Mouse (Mus musculus) lung, postnatal 36 days (tissue): ENCODE data around the gene Sprr2d.

Experiments used
- DNase-seq: peaks from one replicate; pipeline ENCODE4 v3.0.0; 2022; ENCODE audit warnings: mixed read lengths

Sprr2d gene

GRCm38 (mm10) chr3:92338840-92339239, at the start of gene Sprr2d:
Gene Sprr2d, plus strand, starts transcription at chr3:92339140.
- no peak for DNase-seq

- no peak for DNase-seq
Measured at GRCm38 (mm10) chr3:92307406-92307805, 31.5 kb upstream of the Sprr2d start.

GRCm38 (mm10) chr3:92316320-92316719, 22.6 kb upstream of the Sprr2d start, which contains the start of gene Sprr2b:
Gene Sprr2b, plus strand, starts transcription at chr3:92316620.
- no peak for DNase-seq

GRCm38 (mm10) chr3:92317384-92317783, 21.6 kb upstream of the Sprr2d start:
- DNase-seq: no peak

- no peak for DNase-seq
Measured at GRCm38 (mm10) chr3:92336278-92336677, 2.7 kb upstream of the Sprr2d start.

DNA sequence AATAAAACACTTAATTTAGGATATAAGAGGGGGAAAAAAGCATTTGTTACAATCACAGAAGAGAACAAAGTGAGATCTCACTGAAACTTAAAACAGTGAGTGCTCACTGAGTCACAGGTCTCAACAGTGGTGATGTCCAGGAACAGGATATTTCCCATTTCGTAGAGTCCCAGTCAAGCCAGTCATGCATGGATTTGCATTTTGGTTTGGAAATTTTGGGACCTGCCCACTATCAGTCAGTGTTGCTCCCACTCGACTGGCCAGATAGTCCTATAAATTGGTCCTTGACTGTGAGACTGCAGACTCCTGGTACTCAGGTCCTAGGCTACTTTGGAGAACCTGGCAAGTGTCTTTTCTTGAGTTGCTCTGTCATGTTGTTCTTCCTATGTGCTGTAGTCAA, 12.9 kb downstream of the Sprr2d start, which contains the start of gene Sprr2e:
Sprr2e (plus strand) TSS at position 301 of the 400 bp plus-strand sequence.
- DNase-seq: no peak

- no peak for DNase-seq
Measured at GRCm38 (mm10) chr3:92361619-92362018, 22.7 kb downstream of the Sprr2d start.

DNA sequence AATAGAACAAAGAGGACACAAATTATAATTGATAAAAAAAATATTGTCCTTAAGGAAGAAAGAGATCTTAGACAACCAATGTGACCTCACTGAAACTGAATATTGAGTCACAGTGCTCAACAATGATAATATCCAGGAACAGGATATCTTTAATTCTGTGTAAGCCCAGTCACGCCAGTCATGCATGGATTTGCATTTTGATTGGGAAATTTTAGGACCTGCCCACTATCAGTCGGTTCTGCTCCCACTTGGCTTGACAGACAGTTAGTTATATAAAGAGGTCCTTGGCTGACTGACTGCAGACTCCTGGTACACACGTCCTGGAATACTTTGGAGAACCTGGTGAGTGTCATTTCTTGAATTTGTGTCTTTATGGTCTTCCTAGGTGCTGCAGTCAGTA, 25.9 kb downstream of the Sprr2d start, which contains the start of gene Sprr2f:
Sprr2f (plus strand) TSS at position 301 of the 400 bp plus-strand sequence.
- DNase-seq: no peak

- no peak for DNase-seq
Measured at GRCm38 (mm10) chr3:92373613-92374012, 34.7 kb downstream of the Sprr2d start.

DNA sequence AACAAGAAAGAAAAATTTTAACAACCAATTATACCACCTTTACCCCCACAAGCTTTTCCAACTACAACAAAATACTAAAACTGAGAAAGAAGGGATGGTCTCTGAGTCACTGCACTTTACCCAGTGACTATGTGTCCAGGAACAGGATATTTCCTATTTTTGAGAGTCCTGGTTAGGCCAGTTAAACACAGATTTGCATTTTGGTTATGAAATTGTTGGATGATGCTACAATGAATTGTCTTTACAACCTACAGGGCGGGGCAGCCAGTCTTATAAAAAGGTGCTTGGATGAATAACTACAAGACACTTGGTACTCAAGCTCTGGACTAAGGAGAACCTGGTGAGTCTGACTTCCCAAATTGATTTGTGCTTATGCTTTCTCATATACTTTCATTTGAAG, 46.4 kb downstream of the Sprr2d start, which contains the start of gene Sprr2h:
Sprr2h (plus strand) TSS at position 301 of the 400 bp plus-strand sequence.
- DNase-seq: no peak
